Mouse (Mus musculus): ENCODE results near the gene Stk31.

- TF ChIP-seq CTCF (IDR thresholded peaks at IDR 0.05; ENCODE audit: low read depth), result no peak
- no peak for TF ChIP-seq EP300 (IDR thresholded peaks at IDR 0.05; ENCODE audit: low read depth)
These were observed 22.7 kb upstream of the Stk31 start for GRCm38 (mm10) chr6:49372705-49373104.

All from liver, postnatal 0 days (tissue).